Mouse (Mus musculus): ENCODE measurements at regions not wholly inside any gene's neighbourhood (a gene's known extent, or its start where the extent isn't known, plus 50 kb on each side); places are given as distances from the start of the nearest gene placed in this dataset.
"Not testable (repeated sequence)": the region's sequence is repeated elsewhere in the genome, so short reads cannot be mapped to it uniquely, and the experiment has no call there.

GRCm38 (mm10) chr2:79018732-79019423 lies 151.0 kb downstream of the Ube2e3 start:
- no peak for ATAC-seq (ENCODE audit: insufficient number of reproducible peaks, low FRiP score, low TSS enrichment)

GRCm38 (mm10) chr2:79022954-79023353 lies 155.0 kb downstream of the Ube2e3 start:
- no peak for ATAC-seq (ENCODE audit: insufficient number of reproducible peaks, low FRiP score, low TSS enrichment)

DNA sequence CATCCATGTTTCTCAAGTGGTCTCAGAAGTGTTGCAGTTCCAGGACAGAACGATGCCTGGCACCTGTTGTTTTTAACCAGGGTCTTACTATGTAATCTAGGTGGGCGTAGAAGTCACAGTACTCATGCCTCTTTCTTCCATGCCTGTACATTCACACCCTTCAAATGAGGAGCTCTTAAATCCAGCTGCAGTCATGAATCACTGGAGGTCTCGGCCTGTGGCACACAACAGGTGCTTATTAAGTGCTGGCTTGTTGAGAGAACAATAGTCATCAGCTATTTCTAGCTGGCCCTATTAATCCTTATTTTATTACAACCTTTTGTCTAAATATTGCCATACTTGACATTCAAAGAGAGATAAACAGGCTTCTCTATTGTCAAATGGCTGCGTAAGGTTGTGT lies 157.8 kb downstream of the Ube2e3 start:
- no peak for ATAC-seq (ENCODE audit: insufficient number of reproducible peaks, low FRiP score, low TSS enrichment)

GRCm38 (mm10) chr2:79030990-79031389 lies 163.1 kb downstream of the Ube2e3 start:
- no peak for ATAC-seq (ENCODE audit: insufficient number of reproducible peaks, low FRiP score, low TSS enrichment)

GRCm38 (mm10) chr2:79036296-79036695 lies 168.4 kb downstream of the Ube2e3 start:
- no peak for ATAC-seq (ENCODE audit: insufficient number of reproducible peaks, low FRiP score, low TSS enrichment)

GRCm38 (mm10) chr2:79038624-79039023 lies 170.7 kb downstream of the Ube2e3 start:
- ATAC-seq (ENCODE audit: insufficient number of reproducible peaks, low FRiP score, low TSS enrichment), result no peak

DNA sequence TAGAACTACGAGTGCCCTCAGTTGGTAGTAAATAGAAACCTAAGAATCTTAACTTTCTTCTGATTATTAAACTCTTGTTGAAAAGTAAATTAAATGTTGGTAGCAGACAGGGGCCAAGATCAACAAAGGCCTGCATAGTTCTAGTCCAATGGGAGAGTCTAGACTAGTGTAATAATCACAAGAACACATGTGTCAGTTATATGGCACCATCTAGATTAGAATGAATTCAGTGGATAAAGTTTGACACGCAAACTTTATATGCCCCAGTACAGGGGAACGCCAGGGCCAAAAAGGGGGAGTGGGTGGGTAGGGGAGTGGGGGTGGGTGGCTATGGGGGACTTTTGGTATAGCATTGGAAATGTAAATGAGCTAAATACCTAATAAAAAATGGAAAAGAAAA lies 176.9 kb downstream of the Ube2e3 start:
- ATAC-seq (ENCODE audit: insufficient number of reproducible peaks, low FRiP score, low TSS enrichment), result not testable (repeated sequence)

DNA sequence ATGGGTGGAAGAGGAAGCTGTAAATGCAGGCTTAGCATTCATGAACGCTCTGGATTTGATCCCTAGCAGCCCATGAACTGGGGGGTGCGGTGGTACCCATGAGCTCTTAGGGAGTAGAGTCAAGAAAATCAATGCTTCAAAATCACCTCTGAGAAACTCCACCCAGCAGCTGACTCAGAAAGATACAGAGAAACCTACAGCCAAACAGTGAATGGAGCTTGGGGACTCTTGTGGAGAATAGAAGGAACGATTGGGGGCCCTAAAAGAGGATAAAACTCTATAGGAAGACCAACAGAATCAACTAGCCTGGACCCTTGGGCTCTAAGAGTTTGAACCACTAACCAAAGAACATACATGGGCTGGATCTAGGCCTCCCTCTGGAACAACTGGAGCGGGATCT lies 177.6 kb downstream of the Ube2e3 start:
- ATAC-seq (ENCODE audit: insufficient number of reproducible peaks, low FRiP score, low TSS enrichment), result no peak

DNA sequence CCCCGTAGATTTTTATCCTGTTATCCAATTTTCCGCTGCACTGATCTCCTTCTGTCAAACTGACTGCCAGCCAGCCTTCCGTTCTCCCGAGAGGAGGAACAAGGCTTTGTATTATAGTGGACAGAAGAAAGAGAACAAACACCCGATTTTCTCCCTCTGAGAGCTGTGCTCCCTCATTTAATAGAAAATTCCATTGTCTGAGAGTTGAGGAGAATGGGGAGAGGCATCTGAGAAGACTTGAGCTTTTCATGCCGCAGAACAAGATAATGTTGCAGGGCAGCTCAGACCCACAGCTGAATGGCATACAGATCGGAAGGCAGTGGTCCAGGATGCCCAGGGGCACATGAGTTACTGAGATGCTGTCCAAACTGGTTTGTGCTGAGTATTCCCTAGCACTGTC lies 180.1 kb downstream of the Ube2e3 start:
- peak; percentile 78 for ATAC-seq (ENCODE audit: insufficient number of reproducible peaks, low FRiP score, low TSS enrichment)

GRCm38 (mm10) chr2:79048777-79049537 lies 181.0 kb downstream of the Ube2e3 start:
- ATAC-seq (ENCODE audit: insufficient number of reproducible peaks, low FRiP score, low TSS enrichment), result no peak

GRCm38 (mm10) chr2:79050495-79051046 lies 182.6 kb downstream of the Ube2e3 start:
- no peak for ATAC-seq (ENCODE audit: insufficient number of reproducible peaks, low FRiP score, low TSS enrichment)

DNA sequence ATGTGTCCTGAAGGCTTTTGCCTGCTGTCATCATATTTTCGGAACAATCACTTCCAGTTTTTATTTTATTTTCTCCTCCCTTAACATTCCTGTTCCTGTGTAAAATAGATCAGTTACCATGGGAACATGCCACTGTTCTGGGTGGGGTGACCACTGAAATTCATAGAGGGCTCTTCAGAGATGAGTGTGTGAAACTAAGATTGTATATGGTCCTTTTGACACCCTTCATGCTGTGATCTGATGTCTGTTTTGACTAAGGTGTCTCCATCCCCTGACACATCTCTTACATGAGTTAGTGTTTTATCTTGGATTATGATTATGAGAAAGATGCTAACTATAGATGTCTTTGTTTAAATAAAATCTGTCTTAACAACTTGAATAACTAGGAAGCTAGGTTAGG lies 184.3 kb downstream of the Ube2e3 start:
- no peak for ATAC-seq (ENCODE audit: insufficient number of reproducible peaks, low FRiP score, low TSS enrichment)

- no peak for ATAC-seq (ENCODE audit: insufficient number of reproducible peaks, low FRiP score, low TSS enrichment)
These were observed 188.2 kb downstream of the Ube2e3 start for GRCm38 (mm10) chr2:79056138-79056537.

DNA sequence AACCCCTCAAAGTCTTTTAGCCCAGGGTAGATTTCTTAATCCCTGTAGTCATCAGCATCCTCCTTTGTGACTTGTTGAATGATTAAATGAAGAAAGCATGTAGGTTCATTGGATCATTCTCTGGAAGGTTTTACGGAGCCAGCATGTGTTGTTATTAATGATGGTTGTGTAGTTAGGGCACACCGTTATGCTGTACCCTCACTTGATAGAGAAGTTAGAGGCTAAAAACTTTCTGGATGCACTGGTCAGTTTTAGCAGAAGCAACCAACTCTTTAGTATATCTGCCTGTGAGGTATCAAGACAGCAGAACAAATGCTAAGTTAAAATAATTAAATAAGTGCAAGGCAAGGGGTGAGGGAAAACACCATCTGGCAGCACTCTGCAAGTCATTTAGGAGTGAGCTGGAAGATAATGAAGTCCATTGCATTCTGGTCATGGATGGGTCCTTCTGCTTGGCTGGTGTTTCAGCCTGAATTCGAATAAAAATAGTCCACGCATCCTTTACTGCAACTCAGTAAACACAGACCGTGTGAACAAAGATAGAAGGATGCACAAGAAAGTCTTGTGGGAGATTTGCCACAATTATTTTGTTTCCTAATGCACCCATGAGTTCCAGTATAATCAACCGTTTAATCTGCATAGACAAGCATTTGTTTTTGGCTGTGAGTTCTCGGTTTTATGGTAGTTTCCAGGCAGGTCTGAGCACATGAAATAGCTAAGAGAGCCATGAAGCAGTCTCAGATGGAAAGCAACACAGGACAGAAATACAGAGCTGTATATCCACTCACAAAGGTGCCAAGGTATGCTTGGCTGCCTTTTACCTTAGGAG lies 191.4 kb downstream of the Ube2e3 start:
- no peak for ATAC-seq (ENCODE audit: insufficient number of reproducible peaks, low FRiP score, low TSS enrichment)

- no peak for ATAC-seq (ENCODE audit: insufficient number of reproducible peaks, low FRiP score, low TSS enrichment)
These were observed 192.0 kb downstream of the Ube2e3 start for GRCm38 (mm10) chr2:79059944-79060238.

GRCm38 (mm10) chr2:79060320-79060719 lies 192.4 kb downstream of the Ube2e3 start:
- no peak for ATAC-seq (ENCODE audit: insufficient number of reproducible peaks, low FRiP score, low TSS enrichment)

GRCm38 (mm10) chr2:79061645-79062044 lies 193.6 kb upstream of the Itga4 start:
- no peak for ATAC-seq (ENCODE audit: insufficient number of reproducible peaks, low FRiP score, low TSS enrichment)

DNA sequence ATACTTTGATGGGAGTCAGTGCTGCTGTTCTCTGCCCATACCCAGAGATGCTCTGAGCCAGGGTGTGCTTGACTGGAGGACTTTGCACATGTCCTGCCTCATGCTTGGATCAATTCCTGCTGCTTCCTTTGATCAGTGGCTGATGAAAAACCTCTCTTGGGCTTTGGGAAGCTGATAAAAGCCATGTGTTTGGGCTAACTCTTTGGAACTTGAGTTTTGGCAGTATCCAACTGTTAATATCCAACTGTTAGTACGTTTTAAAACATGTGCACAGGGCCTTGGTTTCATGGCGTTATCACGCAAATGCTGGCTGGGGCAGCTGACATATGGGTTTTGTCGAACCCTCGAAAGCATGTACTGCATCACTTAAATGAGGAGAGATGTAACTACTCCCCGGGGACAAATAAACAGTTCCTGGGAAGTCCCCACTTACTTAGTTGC lies 193.0 kb upstream of the Itga4 start:
- no peak for ATAC-seq (ENCODE audit: insufficient number of reproducible peaks, low FRiP score, low TSS enrichment)

DNA sequence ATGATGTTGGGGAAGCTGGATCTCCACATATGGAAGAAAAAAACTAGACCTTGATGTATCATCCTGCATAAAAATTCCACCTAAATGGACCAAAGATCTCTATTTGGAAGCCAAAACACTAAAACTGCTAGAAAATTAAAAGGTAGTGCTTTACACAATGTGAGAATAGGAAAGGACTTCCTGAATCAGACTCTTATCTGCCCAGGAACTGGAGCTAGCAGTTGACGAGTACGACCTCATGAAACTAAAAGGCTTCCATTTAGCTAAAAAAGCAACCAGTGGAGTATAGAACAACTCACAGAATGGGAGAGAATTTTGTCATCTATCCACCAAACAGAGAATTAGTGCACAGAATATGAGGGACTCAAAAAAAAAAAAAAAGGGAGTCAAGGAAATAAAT lies 191.6 kb upstream of the Itga4 start:
- ATAC-seq (ENCODE audit: insufficient number of reproducible peaks, low FRiP score, low TSS enrichment), result no peak

DNA sequence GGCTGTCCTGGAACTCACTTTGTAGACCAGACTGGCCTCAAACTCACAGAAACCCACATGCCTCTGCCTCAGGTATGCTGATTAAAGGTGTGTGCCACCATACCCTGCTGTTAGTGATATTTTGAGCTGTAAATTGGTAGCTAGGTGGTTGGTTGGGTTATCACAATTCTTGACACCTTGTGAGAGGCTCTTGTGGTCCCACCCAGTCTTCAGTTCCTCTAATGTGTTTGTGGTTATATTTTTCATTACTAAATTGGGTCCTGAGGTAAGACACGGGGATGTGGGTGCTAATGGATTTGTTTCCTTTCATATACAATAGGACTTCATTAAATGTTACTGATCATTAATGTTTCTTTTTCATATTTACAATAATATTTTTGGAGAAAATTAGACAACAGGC lies 189.9 kb upstream of the Itga4 start:
- ATAC-seq (ENCODE audit: insufficient number of reproducible peaks, low FRiP score, low TSS enrichment), result no peak

- ATAC-seq (ENCODE audit: insufficient number of reproducible peaks, low FRiP score, low TSS enrichment), result no peak
These were observed 179.1 kb upstream of the Itga4 start for GRCm38 (mm10) chr2:79076115-79076514.

Data from cerebellum, adult (tissue).